Mouse (Mus musculus): ENCODE data around the gene Mgst1. TPM values are rescaled to one million over a fixed set of nuclear protein-coding genes. Genes with fewer than 3 reads are reported as not detected.

Gene Mgst1
- total RNA-seq, 1 experiment: 4.7 TPM

DNA sequence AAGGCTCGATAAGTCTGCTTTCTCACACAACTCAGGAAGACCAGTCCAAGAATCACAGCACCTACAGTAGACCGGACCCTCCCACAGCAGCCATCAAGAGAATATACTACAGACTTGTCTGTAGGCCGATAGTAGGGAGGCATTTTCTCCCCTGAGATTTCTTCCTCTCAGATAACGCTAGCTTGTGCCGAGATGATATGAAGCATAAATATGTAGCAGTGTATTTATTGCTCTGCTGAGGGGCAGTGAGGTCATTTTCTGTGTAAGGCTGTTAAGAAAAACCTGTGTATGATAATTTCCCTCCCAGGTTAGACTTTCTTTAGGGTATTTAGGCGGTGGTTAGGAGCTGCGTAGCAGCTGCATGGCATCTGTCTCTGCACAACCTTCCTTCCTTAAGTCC, 37.2 kb upstream of the Mgst1 start:
- H3K4me3 ChIP-seq (ENCODE audit: insufficient read depth in 1 of 2, low read depth in 1 of 2, low read length in 2 of 2, poor library complexity in 1 of 2, severe bottlenecking in 1 of 2): no peak overlapping the region
- TF ChIP-seq MAFK (IDR thresholded peaks at IDR 0.05; ENCODE audit: insufficient read depth, low read depth, low read length) (no peak), ZC3H11A (IDR thresholded peaks at IDR 0.05; ENCODE audit: borderline replicate concordance, low read depth, low read length) (no peak), HCFC1 (IDR thresholded peaks at IDR 0.05; ENCODE audit: borderline replicate concordance, insufficient read depth, low read length) (no peak), ZNF384 (IDR thresholded peaks at IDR 0.05; ENCODE audit: low read depth, low read length) (no peak), CHD2 (IDR thresholded peaks at IDR 0.05; ENCODE audit: low read depth, low read length) (no peak)
- H3K9ac ChIP-seq (ENCODE audit: insufficient read depth, low read depth, low read length, poor library complexity, severe bottlenecking): no peak overlapping the region
- H3K36me3 ChIP-seq (ENCODE audit: control insufficient read depth, insufficient read depth, low read length, poor library complexity, severe bottlenecking): no peaks in the 10 kb centered on the region
- H3K27ac ChIP-seq (ENCODE audit: insufficient read depth, low read depth, low read length, poor library complexity, severe bottlenecking): no peak overlapping the region
- H3K4me1 ChIP-seq (ENCODE audit: control insufficient read depth in 2 of 2, insufficient read depth in 2 of 2, low read length in 2 of 2, poor library complexity in 1 of 2): no peaks in the 10 kb centered on the region
- in situ Hi-C loops (cut with MboI; ENCODE audit: low sequenced_read_pairs in 2 of 2, unreplicated experiment in 2 of 2): no loop called here
- DNase-seq (ENCODE audit: low read depth, low spot score): no peak
- no peaks in the 10 kb centered on the region for H3K9me3 ChIP-seq (ENCODE audit: control insufficient read depth, insufficient read depth, low read depth, low read length)

DNA sequence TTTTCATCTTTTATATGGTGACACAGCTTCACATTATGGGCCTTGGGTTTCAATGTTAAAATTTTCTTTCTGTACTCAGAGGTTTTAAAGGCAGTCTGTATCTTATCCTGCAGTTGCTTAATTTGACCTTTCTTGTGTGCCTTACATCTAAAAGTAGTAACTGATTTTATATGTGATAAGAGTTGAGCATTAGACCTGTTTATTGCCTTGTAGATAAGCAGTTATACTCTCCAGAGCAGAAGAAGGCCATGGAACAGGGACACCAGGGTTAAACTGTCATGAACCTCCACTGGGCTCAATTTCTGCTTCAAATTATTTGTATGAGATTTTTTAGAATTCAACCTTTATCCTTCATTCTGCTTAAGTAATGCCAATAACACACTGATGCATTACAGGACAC, 35.6 kb upstream of the Mgst1 start:
- Histone ChIP-seq H3K9ac (ENCODE audit: insufficient read depth, low read depth, low read length, poor library complexity, severe bottlenecking) (no peak overlapping the region), H3K9me3 (ENCODE audit: control insufficient read depth, insufficient read depth, low read depth, low read length) (no peaks in the 10 kb centered on the region), H3K27ac (ENCODE audit: insufficient read depth, low read depth, low read length, poor library complexity, severe bottlenecking) (no peak overlapping the region), H3K36me3 (ENCODE audit: control insufficient read depth, insufficient read depth, low read length, poor library complexity, severe bottlenecking) (no peaks in the 10 kb centered on the region), H3K4me1 (ENCODE audit: control insufficient read depth in 2 of 2, insufficient read depth in 2 of 2, low read length in 2 of 2, poor library complexity in 1 of 2) (no peaks in the 10 kb centered on the region), H3K4me3 (ENCODE audit: insufficient read depth in 1 of 2, low read depth in 1 of 2, low read length in 2 of 2, poor library complexity in 1 of 2, severe bottlenecking in 1 of 2) (no peak overlapping the region)
- no peak for DNase-seq (ENCODE audit: low read depth, low spot score)
- in situ Hi-C loops (cut with MboI; ENCODE audit: low sequenced_read_pairs in 2 of 2, unreplicated experiment in 2 of 2): no loop called here
- TF ChIP-seq ZNF384 (IDR thresholded peaks at IDR 0.05; ENCODE audit: low read depth, low read length): no peak
- TF ChIP-seq CHD2 (IDR thresholded peaks at IDR 0.05; ENCODE audit: low read depth, low read length): no peak

- TF ChIP-seq ZC3H11A (IDR thresholded peaks at IDR 0.05; ENCODE audit: borderline replicate concordance, low read depth, low read length) (no peak), MAFK (IDR thresholded peaks at IDR 0.05; ENCODE audit: insufficient read depth, low read depth, low read length) (no peak)
- in situ Hi-C loops (cut with MboI; ENCODE audit: low sequenced_read_pairs in 2 of 2, unreplicated experiment in 2 of 2): no loop called here
- H3K9me3 ChIP-seq (ENCODE audit: control insufficient read depth, insufficient read depth, low read depth, low read length): no peaks in the 10 kb centered on the region
- no peak overlapping the region for H3K4me3 ChIP-seq (ENCODE audit: insufficient read depth in 1 of 2, low read depth in 1 of 2, low read length in 2 of 2, poor library complexity in 1 of 2, severe bottlenecking in 1 of 2)
- no peak for DNase-seq (ENCODE audit: low read depth, low spot score)
- H3K9ac ChIP-seq (ENCODE audit: insufficient read depth, low read depth, low read length, poor library complexity, severe bottlenecking): no peak overlapping the region
- no peaks in the 10 kb centered on the region for H3K36me3 ChIP-seq (ENCODE audit: control insufficient read depth, insufficient read depth, low read length, poor library complexity, severe bottlenecking)
- no peaks in the 10 kb centered on the region for H3K4me1 ChIP-seq (ENCODE audit: control insufficient read depth in 2 of 2, insufficient read depth in 2 of 2, low read length in 2 of 2, poor library complexity in 1 of 2)
- no peak overlapping the region for H3K27ac ChIP-seq (ENCODE audit: insufficient read depth, low read depth, low read length, poor library complexity, severe bottlenecking)
Measured at GRCm38 (mm10) chr6:138117496-138117895, 22.6 kb upstream of the Mgst1 start.

DNA sequence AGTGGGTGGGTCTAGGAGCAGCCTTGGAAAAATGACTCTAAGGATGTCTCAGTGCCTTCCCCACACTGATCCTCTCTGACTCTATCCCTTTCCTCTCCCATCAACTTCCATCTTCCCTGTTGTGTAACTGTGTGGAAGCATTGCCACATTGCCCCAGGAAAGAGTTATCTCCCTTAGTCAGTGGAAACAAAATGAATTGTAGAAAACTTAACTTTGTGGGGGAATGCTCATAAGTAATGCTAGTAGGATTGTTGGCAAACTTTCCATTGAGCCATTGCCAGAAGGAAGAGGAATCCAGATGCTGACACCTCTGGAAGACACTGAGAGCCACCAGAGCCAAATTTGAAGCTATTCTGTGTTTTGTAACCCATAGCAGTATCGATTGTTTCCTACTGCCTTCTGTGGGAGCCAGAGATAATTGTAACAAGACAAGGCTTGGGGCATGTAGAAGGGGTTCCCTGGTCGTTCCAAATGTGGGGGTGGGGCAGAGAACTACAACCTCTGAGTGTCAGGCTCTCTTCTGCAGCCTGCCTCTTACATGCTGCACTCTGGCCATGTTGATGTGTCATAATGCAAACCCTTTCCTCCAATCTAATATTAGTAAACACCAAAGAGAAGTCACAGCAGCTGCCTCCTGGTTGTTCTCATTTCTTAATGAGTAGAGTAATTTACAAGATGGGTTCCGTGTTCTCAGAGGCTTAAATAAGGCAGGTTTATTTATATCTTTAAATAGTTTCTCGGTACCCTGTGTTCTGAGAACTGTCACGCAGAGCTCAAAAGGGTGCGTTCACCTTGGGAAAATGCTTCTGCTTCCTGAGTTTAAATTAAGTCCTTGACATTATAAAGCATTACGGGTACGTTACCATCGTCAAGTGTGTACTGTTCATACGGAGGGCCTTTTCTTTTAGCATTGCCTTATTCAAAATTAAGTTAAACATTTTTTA, 11.5 kb upstream of the Mgst1 start:
- no peak for DNase-seq (ENCODE audit: low read depth, low spot score)
- Histone ChIP-seq H3K4me3 (ENCODE audit: insufficient read depth in 1 of 2, low read depth in 1 of 2, low read length in 2 of 2, poor library complexity in 1 of 2, severe bottlenecking in 1 of 2) (no peak overlapping the region), H3K27ac (ENCODE audit: insufficient read depth, low read depth, low read length, poor library complexity, severe bottlenecking) (no peak overlapping the region), H3K4me1 (ENCODE audit: control insufficient read depth in 2 of 2, insufficient read depth in 2 of 2, low read length in 2 of 2, poor library complexity in 1 of 2) (no peaks in the 10 kb centered on the region), H3K36me3 (ENCODE audit: control insufficient read depth, insufficient read depth, low read length, poor library complexity, severe bottlenecking) (no peaks in the 10 kb centered on the region), H3K9me3 (ENCODE audit: control insufficient read depth, insufficient read depth, low read depth, low read length) (no peaks in the 10 kb centered on the region), H3K9ac (ENCODE audit: insufficient read depth, low read depth, low read length, poor library complexity, severe bottlenecking) (no peak overlapping the region)
- in situ Hi-C loops (cut with MboI; ENCODE audit: low sequenced_read_pairs in 2 of 2, unreplicated experiment in 2 of 2): no loop called here
- TF ChIP-seq MAFK (IDR thresholded peaks at IDR 0.05; ENCODE audit: insufficient read depth, low read depth, low read length) (no peak), ZC3H11A (IDR thresholded peaks at IDR 0.05; ENCODE audit: borderline replicate concordance, low read depth, low read length) (no peak), ZNF384 (IDR thresholded peaks at IDR 0.05; ENCODE audit: low read depth, low read length) (no peak), CHD2 (IDR thresholded peaks at IDR 0.05; ENCODE audit: low read depth, low read length) (no peak), HCFC1 (IDR thresholded peaks at IDR 0.05; ENCODE audit: borderline replicate concordance, insufficient read depth, low read length) (no peak)

DNA sequence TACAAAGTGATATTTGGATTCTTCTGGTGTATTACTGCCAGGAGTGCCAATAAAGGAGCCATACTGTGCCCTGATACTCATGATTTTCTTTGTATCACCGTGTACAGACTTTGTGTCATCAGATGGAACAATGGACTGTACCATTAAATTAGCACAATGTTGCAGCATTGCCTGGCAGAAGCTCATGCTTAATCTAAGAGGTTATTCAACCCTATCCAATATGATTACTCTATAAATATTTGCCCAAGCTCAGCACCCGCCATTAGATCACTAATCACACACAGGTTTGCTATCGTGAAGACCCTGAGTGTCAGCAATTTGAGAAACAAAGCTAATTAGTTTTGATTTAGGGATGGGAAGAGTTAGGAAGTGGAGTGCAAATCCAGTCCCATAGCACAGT, 9.6 kb upstream of the Mgst1 start:
- DNase-seq (ENCODE audit: low read depth, low spot score): no peak
- no peak overlapping the region for H3K4me3 ChIP-seq (ENCODE audit: insufficient read depth in 1 of 2, low read depth in 1 of 2, low read length in 2 of 2, poor library complexity in 1 of 2, severe bottlenecking in 1 of 2)
- H3K4me1 ChIP-seq (ENCODE audit: control insufficient read depth in 2 of 2, insufficient read depth in 2 of 2, low read length in 2 of 2, poor library complexity in 1 of 2): no peaks in the 10 kb centered on the region
- no peaks in the 10 kb centered on the region for H3K36me3 ChIP-seq (ENCODE audit: control insufficient read depth, insufficient read depth, low read length, poor library complexity, severe bottlenecking)
- in situ Hi-C loops (cut with MboI; ENCODE audit: low sequenced_read_pairs in 2 of 2, unreplicated experiment in 2 of 2): no loop called here
- no peaks in the 10 kb centered on the region for H3K9me3 ChIP-seq (ENCODE audit: control insufficient read depth, insufficient read depth, low read depth, low read length)
- TF ChIP-seq HCFC1 (IDR thresholded peaks at IDR 0.05; ENCODE audit: borderline replicate concordance, insufficient read depth, low read length) (no peak), ZNF384 (IDR thresholded peaks at IDR 0.05; ENCODE audit: low read depth, low read length) (no peak)
- H3K27ac ChIP-seq (ENCODE audit: insufficient read depth, low read depth, low read length, poor library complexity, severe bottlenecking): no peak overlapping the region
- H3K9ac ChIP-seq (ENCODE audit: insufficient read depth, low read depth, low read length, poor library complexity, severe bottlenecking): no peak overlapping the region

Measured in ES-E14 (cell line).